9 mouse cellular contexts compared by ENCODE assay signal in genomic region chr13:28721548-28721981, GRCm38 (mm10).
DNase-seq lines count a peak whose midpoint lies in the region; ATAC-seq and TF ChIP-seq lines count a peak whose summit lies in the region.
"Had no signal": no experiment of that assay in that cellular context is flagged by ENCODE, and none has a peak within 500 bp of the region (broad histone marks: within the 10 kb centered on the region; RNA-seq: fewer than 3 reads in every experiment).

No protein-coding gene starts in this region.

- H3K27me3 ChIP-seq in forebrain, embryonic 11.5 days (ENCODE audit: control insufficient read depth, insufficient read depth, low read length), result no peaks in the 10 kb centered on the region
- H3K27me3 ChIP-seq in hindbrain, postnatal 0 days (ENCODE audit: insufficient read depth, low read length), result no peaks in the 10 kb centered on the region

- ATAC-seq in forebrain, embryonic 11.5 days (replicated peaks; ENCODE audit: low FRiP score), result no peak
- ATAC-seq in hindbrain, postnatal 0 days, result peak; percentile 68

- peak; percentile 42 for TF ChIP-seq CTCF in hindbrain, postnatal 0 days (IDR thresholded peaks at IDR 0.05; ENCODE audit: low read depth)

- intact Hi-C loops in left cerebral cortex, postnatal 4 days (cut with DNase I), result loop anchor here (5.0 kb wide), 1 partner anchor 231 kb away; the partner anchor contains the start of gene Sox4

- WGBS in forebrain, embryonic 11.5 days, result 41% methylated on average over 11 of the region's 11 CpGs
- WGBS in hindbrain, postnatal 0 days, result 26% methylated on average over 11 of the region's 11 CpGs

- H3K4me2 ChIP-seq in forebrain, embryonic 11.5 days (ENCODE audit: low read depth, low read length, severe bottlenecking), result no peak overlapping the region
- peak overlapping the region; percentile 27 for H3K4me2 ChIP-seq in hindbrain, postnatal 0 days (ENCODE audit: low read depth, low read length)

- no peaks in the 10 kb centered on the region for H3K9me3 ChIP-seq in forebrain, embryonic 11.5 days (ENCODE audit: control insufficient read depth, low read length)
- H3K9me3 ChIP-seq in hindbrain, postnatal 0 days (ENCODE audit: low read length), result no peaks in the 10 kb centered on the region

- H3K27ac ChIP-seq in forebrain, embryonic 11.5 days (ENCODE audit: low read depth, low read length), result peak overlapping the region; percentile 25; the same call in 1 of the 2 replicates
- peak overlapping the region; percentile 66; the same call in 1 of the 2 replicates for H3K27ac ChIP-seq in hindbrain, postnatal 0 days
- H3K27ac ChIP-seq: macrophage had no signal

- H3K9ac ChIP-seq in forebrain, embryonic 11.5 days (ENCODE audit: low read length), result no peak overlapping the region; the same call in 1 of the 2 replicates
- no peak overlapping the region for H3K9ac ChIP-seq in hindbrain, postnatal 0 days (replicated peaks; ENCODE audit: low read length)

- peaks cover 41% of the 10 kb centered on the region for H3K4me1 ChIP-seq in forebrain, embryonic 11.5 days (replicated peaks; ENCODE audit: control insufficient read depth, insufficient read depth, low read length)
- H3K4me1 ChIP-seq in hindbrain, postnatal 0 days (ENCODE audit: insufficient read depth, low read length), result peaks cover 25% of the 10 kb centered on the region

- H3K4me3 ChIP-seq in forebrain, embryonic 11.5 days (ENCODE audit: low read depth, low read length), result no peak overlapping the region
- H3K4me3 ChIP-seq in hindbrain, postnatal 0 days (ENCODE audit: low read length), result no peak overlapping the region

- peak; percentile 18 for DNase-seq in adrenal gland, postnatal 14 days
- no peak for DNase-seq in adrenal gland, adult (ENCODE audit: inconsistent age in 2 of 2, low spot score in 1 of 2)
- DNase-seq in left cerebral cortex, postnatal 4 days, result peak; percentile 89
- DNase-seq in left cerebral cortex, adult 9 months (ENCODE audit: low spot score in 2 of 2), result no peak
- no peak for DNase-seq in forebrain, embryonic 11.5 days (ENCODE audit: low spot score)
- peak; percentile 77 for DNase-seq in hindbrain, postnatal 0 days (ENCODE audit: low spot score)
- no peak for DNase-seq in urinary bladder, adult 18-20 months (ENCODE audit: low spot score in 2 of 2)
- DNase-seq in yolk sac, embryonic 10.5 days (ENCODE audit: low spot score), result no peak

- H3K36me3 ChIP-seq in forebrain, embryonic 11.5 days (ENCODE audit: control insufficient read depth, insufficient read depth, low read length), result no peaks in the 10 kb centered on the region
- H3K36me3 ChIP-seq in hindbrain, postnatal 0 days (ENCODE audit: insufficient read depth, low read length), result no peaks in the 10 kb centered on the region

Comparison
In these comparisons a context has a peak if more than half of its experiments do, and no peak if none do; other contexts are left out.
1. DNase-seq: peak in adrenal gland, postnatal 14 days (single experiment), left cerebral cortex, postnatal 4 days (single experiment) and hindbrain, postnatal 0 days (single experiment); none in adrenal gland, adult (0 of 2), left cerebral cortex, adult 9 months (0 of 2), forebrain, embryonic 11.5 days (single experiment), urinary bladder, adult 18-20 months (0 of 2) and yolk sac, embryonic 10.5 days (single experiment).